Mouse (Mus musculus) midbrain, postnatal 0 days (tissue): ENCODE measurements around the gene Bzw2. TPM values are rescaled to one million over a fixed set of nuclear protein-coding genes. Genes with fewer than 3 reads are reported as not detected.
A peak's percentile ranks its signal among the peaks of the same experiment; 100 is the strongest.

Experiments
- ATAC-seq: fragments of 200-750 bp; cut with Nextera tagmentation; 2 replicates; pipeline ENCODE4 v1.8.0; 2017; ENCODE audit warnings: moderate number of reproducible peaks, mild to moderate bottlenecking, moderate TSS enrichment, moderate library complexity; ENCODE audit not compliant: low FRiP score
- DNase-seq: peaks from one replicate; pipeline ENCODE4 v3.0.0-alpha.2; 2015; ENCODE audit warnings: low spot score
- H3K27ac ChIP-seq: fragments of 300-500 bp; sonication (generic); 2 replicates; pipeline ENCODE4 v1.5.1; 2014; ENCODE audit warnings: low read depth, mild to moderate bottlenecking, low read length, mixed read lengths
- H3K27me3 ChIP-seq: fragments of 300-500 bp; sonication (generic); 2 replicates; pipeline ENCODE4 v1.6.1; 2014; ENCODE audit warnings: low read length, control low read depth, mixed read lengths; ENCODE audit not compliant: insufficient read depth
- H3K36me3 ChIP-seq: fragments of 300-500 bp; sonication (generic); 2 replicates; pipeline ENCODE4 v1.6.1; 2014; ENCODE audit warnings: low read length, control low read depth, mixed read lengths; ENCODE audit not compliant: insufficient read depth
- H3K4me1 ChIP-seq: fragments of 300-500 bp; sonication (generic); 2 replicates; pipeline ENCODE4 v1.6.1; 2014; ENCODE audit warnings: mild to moderate bottlenecking, control low read depth, antibody characterized with exemption, low read length, mixed read lengths; ENCODE audit not compliant: insufficient read depth
- H3K4me2 ChIP-seq: fragments of 300-500 bp; sonication (generic); 2 replicates; pipeline ENCODE4 v1.6.1; 2014; ENCODE audit warnings: low read depth, mild to moderate bottlenecking, low read length, mixed read lengths; ENCODE audit not compliant: poor library complexity, severe bottlenecking
- H3K4me3 ChIP-seq: fragments of 300-500 bp; sonication (generic); 2 replicates; pipeline ENCODE4 v1.5.1; 2014; ENCODE audit warnings: low read depth, mild to moderate bottlenecking, low read length, moderate library complexity
- H3K9ac ChIP-seq: fragments of 300-500 bp; sonication (generic); replicated peaks from 2 replicates; pipeline ENCODE4 v1.6.1; 2014; ENCODE audit warnings: mild to moderate bottlenecking, low read length, moderate library complexity, mixed read lengths; ENCODE audit not compliant: poor library complexity, severe bottlenecking
- H3K9me3 ChIP-seq: fragments of 300-500 bp; sonication (generic); 2 replicates; pipeline ENCODE4 v1.6.1; 2016; ENCODE audit warnings: low read length, control low read depth
- CTCF ChIP-seq: IDR thresholded peaks from 2 replicates; pipeline ENCODE4 v1.5.1; 2016; ENCODE audit warnings: antibody characterized with exemption, mild to moderate bottlenecking
- WGBS: fragments of 180-500 bp; shearing (Covaris S2); extraction: QIAGEN DNeasy Blood & Tissue Kit; methylation state at CpG from one replicate; pipeline ENCODE4 v1.1.7; 2014; 5-methylcytosine and 5-hydroxymethylcytosine counted together
- polyA plus RNA-seq: library from polyadenylated mRNA; unstranded; fragments of >200 nt; fragmentation: Nextera tagmentation; extraction: Ambion mirVana; gene quantifications from 2 replicates; pipeline ENCODE4 v1.2.1, GENCODE M21; 2015
- total RNA-seq: library from RNA; depleted of rRNA; stranded (reverse); fragments of >200 nt; gene quantifications from 2 replicates; pipeline ENCODE4 v1.2.3, GENCODE M21; 2014

Bzw2 gene
- total and polyA plus RNA-seq, 2 experiments from 2014 or later = 213 to 301 TPM

- no peak overlapping the region for H3K9ac ChIP-seq
- no peaks in the 10 kb centered on the region for H3K27me3 ChIP-seq
- no peaks in the 10 kb centered on the region for H3K4me1 ChIP-seq
- H3K4me2 ChIP-seq = no peak overlapping the region
- ATAC-seq (no peak), DNase-seq (no peak)
- 60% methylated on average over 7 of the region's 7 CpGs for WGBS
- no peak overlapping the region for H3K4me3 ChIP-seq
- no peak for TF ChIP-seq CTCF
- peaks cover 8% of the 10 kb centered on the region for H3K36me3 ChIP-seq
- no peak overlapping the region for H3K27ac ChIP-seq
- H3K9me3 ChIP-seq = no peaks in the 10 kb centered on the region
These were observed 62.5 kb downstream of the Bzw2 start for GRCm38 (mm10) chr12:36095371-36095880.

- 67% methylated on average over 8 of the region's 8 CpGs for WGBS
- Histone ChIP-seq H3K27ac (no peak overlapping the region), H3K4me2 (no peak overlapping the region), H3K9ac (no peak overlapping the region), H3K4me3 (no peak overlapping the region), H3K36me3 (peaks cover 5% of the 10 kb centered on the region), H3K4me1 (no peaks in the 10 kb centered on the region), H3K9me3 (no peaks in the 10 kb centered on the region), H3K27me3 (no peaks in the 10 kb centered on the region)
- DNase-seq (no peak), ATAC-seq (no peak)
- TF ChIP-seq CTCF = no peak
These were observed 64.7 kb downstream of the Bzw2 start for GRCm38 (mm10) chr12:36093081-36093670.

- H3K36me3 ChIP-seq = peaks cover 5% of the 10 kb centered on the region
- H3K9ac ChIP-seq = no peak overlapping the region
- no peaks in the 10 kb centered on the region for H3K9me3 ChIP-seq
- H3K27ac ChIP-seq = no peak overlapping the region
- H3K27me3 ChIP-seq = no peaks in the 10 kb centered on the region
- 93% methylated on average over 10 of the region's 10 CpGs for WGBS
- H3K4me3 ChIP-seq = no peak overlapping the region
- DNase-seq (no peak), ATAC-seq (no peak)
- no peak for TF ChIP-seq CTCF
- H3K4me1 ChIP-seq = no peaks in the 10 kb centered on the region
- no peak overlapping the region for H3K4me2 ChIP-seq
These were observed 65.9 kb downstream of the Bzw2 start for GRCm38 (mm10) chr12:36091964-36092363.

- no peak overlapping the region for H3K27ac ChIP-seq
- peak; percentile 10 for DNase-seq
- no peak for ATAC-seq
- no peaks in the 10 kb centered on the region for H3K27me3 ChIP-seq
- H3K9ac ChIP-seq = no peak overlapping the region
- 54% methylated on average over 6 of the region's 6 CpGs for WGBS
- TF ChIP-seq CTCF = no peak
- no peaks in the 10 kb centered on the region for H3K4me1 ChIP-seq
- no peak overlapping the region for H3K4me3 ChIP-seq
- H3K36me3 ChIP-seq = peaks cover 5% of the 10 kb centered on the region
- no peak overlapping the region for H3K4me2 ChIP-seq
- no peaks in the 10 kb centered on the region for H3K9me3 ChIP-seq
These were observed 68.7 kb downstream of the Bzw2 start for GRCm38 (mm10) chr12:36089221-36089620.

- ATAC-seq (no peak), DNase-seq (no peak)
- Histone ChIP-seq H3K4me1 (no peaks in the 10 kb centered on the region), H3K4me3 (no peak overlapping the region), H3K4me2 (no peak overlapping the region), H3K27me3 (no peaks in the 10 kb centered on the region), H3K9me3 (no peaks in the 10 kb centered on the region), H3K9ac (no peak overlapping the region), H3K36me3 (peaks cover 5% of the 10 kb centered on the region), H3K27ac (no peak overlapping the region)
- WGBS = 93% methylated on average over 1 of the region's 1 CpGs
- no peak for TF ChIP-seq CTCF
These were observed 69.1 kb downstream of the Bzw2 start for GRCm38 (mm10) chr12:36088804-36089203.

GRCm38 (mm10) chr12:36085380-36085779 is 72.5 kb downstream of the Bzw2 start:
- no peak for DNase-seq
- 98% methylated on average over 2 of the region's 2 CpGs for whole genome bisulfite sequencing
- TF ChIP-seq CTCF = no peak
- Histone ChIP-seq H3K9ac (no peak overlapping the region), H3K36me3 (no peaks in the 10 kb centered on the region), H3K27me3 (no peaks in the 10 kb centered on the region), H3K27ac (no peak overlapping the region), H3K9me3 (no peaks in the 10 kb centered on the region), H3K4me1 (no peaks in the 10 kb centered on the region), H3K4me2 (no peak overlapping the region), H3K4me3 (no peak overlapping the region)
- ATAC-seq = no peak
